Mouse (Mus musculus): ENCODE measurements at regions not wholly inside any gene's neighbourhood (a gene's known extent, or its start where the extent isn't known, plus 50 kb on each side); places are given as distances from the start of the nearest gene placed in this dataset.

DNA sequence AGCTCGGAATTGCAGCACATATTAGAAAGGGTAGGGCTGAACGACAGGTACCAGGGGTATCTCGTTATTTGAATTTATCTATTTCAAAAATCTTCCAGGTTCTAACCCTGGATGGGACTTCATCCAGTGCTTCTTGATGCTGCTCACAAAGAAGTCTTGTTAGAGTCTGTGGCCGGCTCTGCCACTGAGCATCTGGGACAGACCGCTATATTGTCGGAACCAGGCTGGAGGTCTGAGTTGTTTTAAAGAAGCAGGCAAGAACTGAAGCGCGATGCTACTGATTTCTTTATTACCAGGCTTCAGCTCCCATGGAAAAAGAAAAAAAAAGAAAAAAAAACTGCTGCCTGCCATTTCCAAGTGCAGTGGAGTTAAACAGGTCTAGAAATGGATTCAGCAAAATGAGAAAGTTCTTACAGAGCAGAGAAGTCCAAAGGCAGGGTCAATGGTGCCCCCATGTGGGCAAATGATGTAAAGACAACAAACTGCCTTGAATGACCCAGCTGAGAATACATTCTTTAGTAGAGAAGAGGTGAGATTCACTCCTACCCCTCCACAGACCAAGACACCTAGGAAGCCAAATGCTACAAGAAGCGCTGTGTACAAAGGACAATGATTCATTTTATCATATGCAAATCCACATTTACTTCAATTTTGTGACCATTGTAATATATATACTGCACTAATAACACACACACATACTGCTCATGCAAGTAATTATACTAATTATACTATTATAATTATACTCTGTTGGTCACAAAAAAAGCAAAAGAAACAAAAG, 106.2 kb upstream of the Gcfc2 start:
- H3K9ac ChIP-seq (ENCODE audit: control insufficient read depth, low read depth, low read length, poor library complexity, severe bottlenecking): no peak overlapping the region
- peak; percentile 46 for DNase-seq (ENCODE audit: low read depth, low spot score)
- H3K4me3 ChIP-seq (ENCODE audit: control insufficient read depth in 1 of 2, insufficient read depth in 1 of 2, low read depth in 2 of 2, low read length in 2 of 2): no peak overlapping the region
- no peaks in the 10 kb centered on the region for H3K27me3 ChIP-seq (ENCODE audit: control insufficient read depth in 1 of 2, insufficient read depth in 2 of 2, low read length in 2 of 2)
- H3K9me3 ChIP-seq (replicated peaks; ENCODE audit: insufficient read depth, low read length): no peaks in the 10 kb centered on the region
- H3K4me1 ChIP-seq (ENCODE audit: control insufficient read depth in 1 of 2, insufficient read depth in 2 of 2, low read length in 2 of 2): no peaks in the 10 kb centered on the region
- TF ChIP-seq MAFK (IDR thresholded peaks at IDR 0.05; ENCODE audit: borderline replicate concordance, low read depth, low read length): no peak
- no peak for TF ChIP-seq MYB (IDR thresholded peaks at IDR 0.05; ENCODE audit: low read depth, low read length)
- TF ChIP-seq KAT2A (conservative IDR thresholded peaks at IDR 0.05; ENCODE audit: low read depth, low read length): no peak
- peak; percentile 70 for TF ChIP-seq RAD21 (IDR thresholded peaks at IDR 0.05; ENCODE audit: low read depth, low read length)
- TF ChIP-seq POLR2AphosphoS2 (IDR thresholded peaks at IDR 0.05; ENCODE audit: low read length): no peak
- TF ChIP-seq NELFE (IDR thresholded peaks at IDR 0.05; ENCODE audit: low read depth, low read length): no peak
- TF ChIP-seq UBTF (IDR thresholded peaks at IDR 0.05; ENCODE audit: borderline replicate concordance, insufficient read depth, low read depth, low read length): no peak
- TF ChIP-seq CTCF (IDR thresholded peaks at IDR 0.05 in 2 of 3, conservative IDR thresholded peaks at IDR 0.05 in 1 of 3; ENCODE audit: control insufficient read depth in 1 of 3, insufficient read depth in 1 of 3, low read depth in 2 of 3, low read length in 3 of 3, poor library complexity in 1 of 3, severe bottlenecking in 1 of 3): peak; percentile 33 to 54 (median 49)
- TF ChIP-seq SMC3 (IDR thresholded peaks at IDR 0.05; ENCODE audit: low read depth, low read length): peak; percentile 53
- H3K79me2 ChIP-seq (ENCODE audit: control insufficient read depth, insufficient read depth, low read length, poor library complexity): no peaks in the 10 kb centered on the region
- no peaks in the 10 kb centered on the region for H3K36me3 ChIP-seq (ENCODE audit: control insufficient read depth in 1 of 2, insufficient read depth in 2 of 2, low read length in 2 of 2)
- no peak overlapping the region for H3K27ac ChIP-seq (ENCODE audit: control insufficient read depth, low read depth, low read length)

DNA sequence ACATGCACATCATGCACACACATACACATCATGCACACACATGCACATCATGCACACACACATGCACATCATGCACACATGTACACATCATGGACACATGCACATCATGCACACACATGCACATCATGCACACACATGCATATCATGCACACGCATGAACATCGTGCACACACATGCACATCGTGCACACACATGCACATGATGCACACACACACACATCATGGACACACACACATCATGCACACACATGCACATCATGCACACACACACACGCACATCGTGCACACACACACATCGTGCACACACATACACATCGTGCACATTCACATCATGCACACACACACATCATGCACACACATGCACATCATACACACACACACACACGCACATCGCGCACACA, 104.9 kb upstream of the Gcfc2 start:
- no peaks in the 10 kb centered on the region for H3K79me2 ChIP-seq (ENCODE audit: control insufficient read depth, insufficient read depth, low read length, poor library complexity)
- H3K9ac ChIP-seq (ENCODE audit: control insufficient read depth, low read depth, low read length, poor library complexity, severe bottlenecking): no peak overlapping the region
- no peaks in the 10 kb centered on the region for H3K27me3 ChIP-seq (ENCODE audit: control insufficient read depth in 1 of 2, insufficient read depth in 2 of 2, low read length in 2 of 2)
- H3K27ac ChIP-seq (ENCODE audit: control insufficient read depth, low read depth, low read length): no peak overlapping the region
- no peaks in the 10 kb centered on the region for H3K4me1 ChIP-seq (ENCODE audit: control insufficient read depth in 1 of 2, insufficient read depth in 2 of 2, low read length in 2 of 2)
- no peaks in the 10 kb centered on the region for H3K36me3 ChIP-seq (ENCODE audit: control insufficient read depth in 1 of 2, insufficient read depth in 2 of 2, low read length in 2 of 2)
- peak; percentile 72; the same call in 1 of the 2 replicates for TF ChIP-seq POLR2AphosphoS5 (IDR thresholded peaks at IDR 0.05; ENCODE audit: borderline replicate concordance, low read depth, low read length)
- no peak for TF ChIP-seq ZMIZ1 (IDR thresholded peaks at IDR 0.05; ENCODE audit: low read depth, low read length)
- TF ChIP-seq POLR2A (IDR thresholded peaks at IDR 0.05; ENCODE audit: control insufficient read depth in 1 of 2, insufficient read depth in 1 of 2, low read depth in 1 of 2, low read length in 2 of 2, poor library complexity in 1 of 2): no peak
- no peaks in the 10 kb centered on the region for H3K9me3 ChIP-seq (replicated peaks; ENCODE audit: insufficient read depth, low read length)
- H3K4me3 ChIP-seq (ENCODE audit: control insufficient read depth in 1 of 2, insufficient read depth in 1 of 2, low read depth in 2 of 2, low read length in 2 of 2): no peak overlapping the region
- DNase-seq (ENCODE audit: low read depth, low spot score): no peak

DNA sequence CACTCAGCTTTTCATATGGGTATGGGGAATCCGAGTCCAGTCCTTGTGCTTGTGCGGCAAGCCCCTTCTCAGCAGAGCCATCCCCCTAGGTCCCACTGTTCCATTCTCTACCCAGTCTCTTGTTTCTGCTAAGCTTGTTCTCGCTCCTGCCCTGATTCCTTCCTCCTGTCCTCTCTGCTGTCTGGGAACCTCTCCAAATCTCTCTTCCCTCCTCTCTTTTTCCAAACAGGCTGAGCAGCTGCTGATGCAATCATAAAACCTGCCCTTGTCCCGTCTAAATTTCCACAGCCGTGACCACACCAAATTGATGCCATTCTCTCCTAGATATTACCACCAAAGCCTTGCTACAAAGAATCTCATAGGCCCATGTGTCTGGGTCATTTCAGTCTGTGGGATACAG, 103.4 kb upstream of the Gcfc2 start:
- H3K27ac ChIP-seq (ENCODE audit: control insufficient read depth, low read depth, low read length): no peak overlapping the region
- H3K9ac ChIP-seq (ENCODE audit: control insufficient read depth, low read depth, low read length, poor library complexity, severe bottlenecking): no peak overlapping the region
- no peaks in the 10 kb centered on the region for H3K9me3 ChIP-seq (replicated peaks; ENCODE audit: insufficient read depth, low read length)
- TF ChIP-seq CHD1 (IDR thresholded peaks at IDR 0.05; ENCODE audit: low read depth, low read length) (no peak), USF1 (IDR thresholded peaks at IDR 0.05; ENCODE audit: low read depth, low read length) (no peak), NELFE (IDR thresholded peaks at IDR 0.05; ENCODE audit: low read depth, low read length) (no peak), TCF12 (IDR thresholded peaks at IDR 0.05; ENCODE audit: low read depth, low read length) (no peak), E2F4 (IDR thresholded peaks at IDR 0.05; ENCODE audit: borderline replicate concordance, low read depth, low read length) (no peak), MEF2A (IDR thresholded peaks at IDR 0.05; ENCODE audit: extremely low read depth, insufficient replicate concordance, low read depth, low read length, poor library complexity, severe bottlenecking) (no peak), CTCF (IDR thresholded peaks at IDR 0.05 in 2 of 3, conservative IDR thresholded peaks at IDR 0.05 in 1 of 3; ENCODE audit: control insufficient read depth in 1 of 3, insufficient read depth in 1 of 3, low read depth in 2 of 3, low read length in 3 of 3, poor library complexity in 1 of 3, severe bottlenecking in 1 of 3) (no peak), NRF1 (IDR thresholded peaks at IDR 0.05; ENCODE audit: insufficient read depth, low read depth, low read length, poor library complexity, severe bottlenecking) (no peak)
- H3K79me2 ChIP-seq (ENCODE audit: control insufficient read depth, insufficient read depth, low read length, poor library complexity): no peaks in the 10 kb centered on the region
- no peaks in the 10 kb centered on the region for H3K4me1 ChIP-seq (ENCODE audit: control insufficient read depth in 1 of 2, insufficient read depth in 2 of 2, low read length in 2 of 2)
- DNase-seq (ENCODE audit: low read depth, low spot score): no peak
- no peaks in the 10 kb centered on the region for H3K36me3 ChIP-seq (ENCODE audit: control insufficient read depth in 1 of 2, insufficient read depth in 2 of 2, low read length in 2 of 2)
- H3K27me3 ChIP-seq (ENCODE audit: control insufficient read depth in 1 of 2, insufficient read depth in 2 of 2, low read length in 2 of 2): no peaks in the 10 kb centered on the region
- no peak overlapping the region for H3K4me3 ChIP-seq (ENCODE audit: control insufficient read depth in 1 of 2, insufficient read depth in 1 of 2, low read depth in 2 of 2, low read length in 2 of 2)

Measured in MEL (cell line).